Mouse (Mus musculus) ES-E14 (cell line): ENCODE measurements around the gene Gemin8. TPM values are rescaled to one million over a fixed set of nuclear protein-coding genes. Genes with fewer than 3 reads are reported as not detected.

Experiments used
- DNase-seq: peaks from one replicate; pipeline ENCODE4 v3.0.0-alpha.2; 2013; ENCODE audit warnings: low read depth, low spot score
- H3K27ac ChIP-seq: 2 replicates; pipeline ENCODE4 v1.5.1; 2012; ENCODE audit warnings: low read depth, mild to moderate bottlenecking, low read length, moderate library complexity, mixed read lengths; ENCODE audit not compliant: poor library complexity, insufficient read depth, severe bottlenecking
- H3K36me3 ChIP-seq: 2 replicates; pipeline ENCODE4 v1.6.1; 2012; ENCODE audit warnings: mild to moderate bottlenecking, low read length, moderate library complexity, mixed read lengths; ENCODE audit not compliant: control insufficient read depth, poor library complexity, insufficient read depth, severe bottlenecking
- H3K4me1 ChIP-seq, 2 experiments: fragments of 150-350 bp in 1 of 2; sonication (generic) in 1 of 2; 2 replicates each; pipeline ENCODE4 v1.6.1; 2012; ENCODE audit warnings: low read length in 2 of 2, mild to moderate bottlenecking in 1 of 2, mixed read lengths in 1 of 2; ENCODE audit not compliant: control insufficient read depth in 2 of 2, insufficient read depth in 2 of 2, poor library complexity in 1 of 2
- H3K4me3 ChIP-seq, 2 experiments: fragments of 150-350 bp in 1 of 2; sonication (generic) in 1 of 2; 2 replicates each; pipeline ENCODE4 v1.5.1; 2012; ENCODE audit warnings: low read length in 2 of 2, low read depth in 1 of 2, mild to moderate bottlenecking in 1 of 2, mixed read lengths in 1 of 2; ENCODE audit not compliant: insufficient read depth in 1 of 2, poor library complexity in 1 of 2, severe bottlenecking in 1 of 2
- H3K9ac ChIP-seq: 2 replicates; pipeline ENCODE4 v1.6.1; 2012; ENCODE audit warnings: low read depth, mild to moderate bottlenecking, low read length, mixed read lengths; ENCODE audit not compliant: poor library complexity, insufficient read depth, severe bottlenecking
- H3K9me3 ChIP-seq: fragments of 150-350 bp; sonication (generic); 2 replicates; pipeline ENCODE4 v1.6.1; 2012; ENCODE audit warnings: low read depth, mild to moderate bottlenecking, low read length; ENCODE audit not compliant: control insufficient read depth, insufficient read depth
- CHD2 ChIP-seq: IDR thresholded peaks from 2 replicates; pipeline ENCODE4 v1.6.1; 2014; ENCODE audit warnings: mild to moderate bottlenecking, low read depth, low read length, inconsistent platforms
- HCFC1 ChIP-seq: IDR thresholded peaks from 2 replicates; pipeline ENCODE4 v1.6.1; 2012; ENCODE audit warnings: low read length, inconsistent platforms, borderline replicate concordance; ENCODE audit not compliant: insufficient read depth
- MAFK ChIP-seq: IDR thresholded peaks from 2 replicates; pipeline ENCODE4 v1.6.1; 2014; ENCODE audit warnings: mild to moderate bottlenecking, low read depth, low read length, inconsistent platforms; ENCODE audit not compliant: insufficient read depth
- ZC3H11A ChIP-seq: IDR thresholded peaks from 2 replicates; pipeline ENCODE4 v1.6.1; 2012; ENCODE audit warnings: low read depth, mild to moderate bottlenecking, inconsistent platforms, low read length, borderline replicate concordance
- ZNF384 ChIP-seq: IDR thresholded peaks from 2 replicates; pipeline ENCODE4 v1.6.1; 2012; ENCODE audit warnings: low read depth, low read length, inconsistent platforms
- in situ Hi-C, 2 experiments: fragments of 600-800 bp; cut with MboI; formaldehyde crosslinking; loops; one replicate each; pipeline ENCODE4 v1.15.1; 2025; ENCODE audit warnings: low sequenced_read_pairs in 2 of 2, inconsistent platforms in 1 of 2; ENCODE audit not compliant: unreplicated experiment in 2 of 2
- total RNA-seq: library from RNA; depleted of rRNA; stranded (reverse); fragments of 300-350 nt; gene quantifications from 2 replicates; pipeline ENCODE4 v1.2.3, GENCODE M21; 2012

Gemin8 gene
- total RNA-seq, 1 experiment = 7.0 TPM

DNA sequence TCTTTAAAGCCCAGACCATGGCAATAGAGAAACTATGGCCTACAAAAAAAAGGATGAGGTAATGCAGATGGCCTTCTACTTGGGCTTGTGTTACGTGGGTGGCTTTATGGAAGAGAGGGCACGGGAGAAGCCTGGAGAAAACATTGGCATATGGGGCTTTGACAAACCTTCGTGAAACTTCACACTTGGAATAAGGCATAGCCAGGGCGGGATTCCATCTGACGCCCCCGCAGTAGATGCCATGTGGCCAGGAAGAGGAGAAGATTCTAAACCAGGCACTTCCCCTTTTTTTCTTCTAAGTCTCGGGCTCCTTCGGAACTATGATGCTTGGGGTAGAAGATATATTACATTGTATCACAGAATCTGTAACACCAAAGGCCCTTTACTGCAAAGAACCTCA, 46.5 kb downstream of the Gemin8 start:
- Histone ChIP-seq H3K27ac (no peak overlapping the region), H3K4me1 (no peaks in the 10 kb centered on the region), H3K9ac (no peak overlapping the region), H3K4me3 (no peak overlapping the region), H3K9me3 (no peaks in the 10 kb centered on the region), H3K36me3 (no peaks in the 10 kb centered on the region)
- in situ Hi-C loops = no loop called here
- no peak for DNase-seq
- TF ChIP-seq ZC3H11A (no peak), ZNF384 (no peak), MAFK (no peak), CHD2 (no peak), HCFC1 (no peak)

GRCm38 (mm10) chrX:166219331-166219730, 49.1 kb downstream of the Gemin8 start:
- Histone ChIP-seq H3K4me1 (no peaks in the 10 kb centered on the region), H3K27ac (no peak overlapping the region), H3K9ac (no peak overlapping the region), H3K9me3 (no peaks in the 10 kb centered on the region), H3K4me3 (no peak overlapping the region), H3K36me3 (no peaks in the 10 kb centered on the region)
- TF ChIP-seq MAFK (no peak), ZNF384 (no peak), CHD2 (no peak), HCFC1 (no peak), ZC3H11A (no peak)
- in situ Hi-C loops = no loop called here
- no peak for DNase-seq

- in situ Hi-C loops = no loop called here
- Histone ChIP-seq H3K27ac (no peak overlapping the region), H3K4me3 (no peak overlapping the region), H3K4me1 (no peaks in the 10 kb centered on the region), H3K9me3 (no peaks in the 10 kb centered on the region), H3K36me3 (no peaks in the 10 kb centered on the region), H3K9ac (no peak overlapping the region)
- DNase-seq = no peak
- TF ChIP-seq MAFK (no peak), CHD2 (no peak), ZC3H11A (no peak), HCFC1 (no peak), ZNF384 (no peak)
Observed at GRCm38 (mm10) chrX:166226856-166227255, 56.6 kb downstream of the Gemin8 start.

- TF ChIP-seq CHD2 (no peak), HCFC1 (no peak), ZNF384 (no peak), ZC3H11A (no peak), MAFK (no peak)
- no peak for DNase-seq
- in situ Hi-C loops = no loop called here
Observed at GRCm38 (mm10) chrX:166229750-166230149, 59.5 kb downstream of the Gemin8 start.

GRCm38 (mm10) chrX:166230515-166231267, 60.4 kb downstream of the Gemin8 start:
- Histone ChIP-seq H3K9me3 (no peaks in the 10 kb centered on the region), H3K4me1 (no peaks in the 10 kb centered on the region), H3K27ac (no peak overlapping the region), H3K4me3 (no peak overlapping the region), H3K36me3 (no peaks in the 10 kb centered on the region), H3K9ac (no peak overlapping the region)
- in situ Hi-C loops = no loop called here
- no peak for DNase-seq
- TF ChIP-seq MAFK = no peak
- TF ChIP-seq ZC3H11A = no peak
- no peak for TF ChIP-seq ZNF384
- TF ChIP-seq HCFC1 = no peak
- no peak for TF ChIP-seq CHD2

More at GRCm38 (mm10) chrX:166229750-166230149, 59.5 kb downstream of the Gemin8 start:
- no peaks in the 10 kb centered on the region for H3K36me3 ChIP-seq
- no peak overlapping the region for H3K4me3 ChIP-seq
- H3K9me3 ChIP-seq = no peaks in the 10 kb centered on the region
- H3K27ac ChIP-seq = no peak overlapping the region
- H3K9ac ChIP-seq = no peak overlapping the region
- no peaks in the 10 kb centered on the region for H3K4me1 ChIP-seq
